Mouse (Mus musculus) embryo, embryonic 11 days (tissue): ENCODE measurements around the gene Zfp128.
"Not testable (repeated sequence)": the region's sequence is repeated elsewhere in the genome, so short reads cannot be mapped to it uniquely, and the experiment has no call there.

Experiments used
- DNase-seq: peaks from one replicate; pipeline ENCODE4 v3.0.0-alpha.2; 2015

Gene Zfp128

GRCm38 (mm10) chr7:12880911-12881660 lies at the start of gene Zfp128:
Gene Zfp128, plus strand, starts transcription at chr7:12881177.
- DNase-seq: peak; percentile 98

DNA sequence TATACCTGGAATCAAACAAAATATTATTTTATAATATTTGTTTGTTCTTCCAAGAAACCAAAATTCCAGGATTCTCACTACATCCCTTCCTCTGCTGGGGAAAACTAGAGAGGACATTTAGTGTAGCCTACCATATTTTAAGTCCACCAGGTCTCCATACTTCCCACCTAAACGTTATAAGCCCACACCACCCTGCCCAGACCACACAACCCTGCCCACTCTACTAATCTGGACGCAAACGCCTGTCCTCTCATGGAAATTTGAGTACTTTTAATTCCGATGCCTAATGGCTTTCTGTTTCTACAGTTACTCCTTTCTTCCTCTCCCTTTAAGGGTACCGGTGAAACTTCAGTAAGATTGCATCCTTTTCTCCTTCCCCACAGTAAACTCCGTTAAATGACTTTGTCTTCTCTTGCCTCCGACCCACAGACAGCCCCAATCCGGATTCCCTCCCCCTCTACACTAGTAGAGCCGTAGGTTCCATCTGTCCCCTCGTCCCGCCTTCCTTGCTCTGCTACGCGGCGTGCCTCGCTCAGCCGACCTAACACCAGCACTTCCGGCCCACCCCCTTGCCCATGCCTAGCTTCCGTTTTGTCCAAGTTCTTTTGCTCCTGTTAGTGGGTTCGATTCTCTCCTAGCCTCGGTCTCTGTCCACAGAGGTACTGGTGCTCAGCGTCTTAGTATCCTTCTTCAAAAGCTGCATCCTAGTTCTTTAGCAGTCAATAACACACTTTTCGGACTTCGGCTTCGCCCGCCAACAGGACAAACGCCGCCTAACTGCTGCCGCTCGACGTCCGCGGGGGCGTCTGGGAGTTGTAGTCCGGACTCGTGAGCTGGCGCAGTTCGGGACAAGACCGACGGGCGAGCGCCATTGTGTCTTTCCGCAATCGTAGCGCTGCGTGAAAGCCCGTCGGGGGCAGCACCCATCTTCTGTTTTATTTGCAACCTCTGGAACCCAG lies 46.5 kb upstream of the Zfp128 start, which contains the start of gene Zfp110:
Zfp110 (plus strand) TSS at position 600 of the 959 bp plus-strand sequence.
- peak; percentile 94 for DNase-seq

DNA sequence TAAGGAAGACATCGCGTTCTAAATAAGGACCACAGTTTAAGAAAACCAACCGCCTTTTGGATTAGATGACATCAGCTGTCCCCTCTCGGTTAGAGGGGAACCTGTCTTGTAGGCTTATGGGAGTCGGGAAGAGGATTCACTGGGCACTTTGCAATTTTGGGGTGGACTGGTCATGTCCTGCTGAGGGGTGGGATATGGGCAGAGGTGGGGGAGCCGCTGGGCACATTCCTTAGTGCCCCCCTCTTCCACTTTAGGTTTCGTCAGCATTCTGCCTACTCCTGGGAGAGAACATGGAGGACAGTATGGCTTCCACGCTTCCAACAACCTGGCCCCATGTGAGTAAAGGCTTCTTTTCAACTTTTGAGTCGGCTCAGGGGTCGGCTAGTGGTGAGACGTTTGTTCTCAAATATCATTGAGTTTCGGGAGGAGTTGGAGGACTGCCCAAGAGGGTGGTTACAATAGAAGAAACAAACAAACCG lies 45.7 kb upstream of the Zfp128 start:
- DNase-seq: no peak

DNA sequence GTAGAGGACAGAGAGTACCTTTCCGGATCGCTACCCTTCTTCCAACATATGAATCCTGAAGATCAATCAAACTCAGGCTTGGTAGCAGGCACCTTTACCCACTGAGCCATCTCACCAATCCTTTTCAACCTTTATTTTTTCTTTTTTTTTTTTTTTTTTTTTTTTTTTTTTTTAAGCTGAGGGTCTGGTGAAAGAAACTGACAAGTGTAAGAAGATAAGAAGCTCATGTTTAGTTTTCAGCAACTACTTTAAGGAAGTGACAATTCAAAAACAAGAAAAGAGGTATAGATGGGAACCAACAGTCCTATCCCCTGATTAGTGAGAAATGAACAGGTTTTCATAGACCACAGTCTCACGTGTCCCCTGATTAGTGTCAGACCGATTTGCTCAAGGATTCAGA lies 45.2 kb upstream of the Zfp128 start:
- DNase-seq: no peak

DNA sequence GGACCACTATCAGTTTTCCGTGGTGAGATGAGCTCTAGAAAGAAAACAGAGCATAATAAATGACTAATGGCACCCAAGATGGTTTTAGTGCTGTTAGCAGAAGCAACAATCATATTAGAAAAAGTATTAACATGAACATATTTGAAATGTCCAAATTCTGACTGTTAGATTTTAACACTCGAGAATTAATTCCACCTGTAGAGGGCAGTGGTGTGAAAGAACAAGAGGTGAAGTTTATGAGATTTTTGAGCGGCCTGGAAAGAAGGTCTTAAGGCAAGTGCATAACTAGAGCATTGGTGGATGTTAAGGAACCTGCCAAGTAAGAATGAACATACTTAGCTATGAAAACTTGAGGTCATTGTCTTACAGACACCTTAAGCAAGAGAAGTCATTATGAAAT lies 6.7 kb upstream of the Zfp128 start:
- peak; percentile 55 for DNase-seq

DNA sequence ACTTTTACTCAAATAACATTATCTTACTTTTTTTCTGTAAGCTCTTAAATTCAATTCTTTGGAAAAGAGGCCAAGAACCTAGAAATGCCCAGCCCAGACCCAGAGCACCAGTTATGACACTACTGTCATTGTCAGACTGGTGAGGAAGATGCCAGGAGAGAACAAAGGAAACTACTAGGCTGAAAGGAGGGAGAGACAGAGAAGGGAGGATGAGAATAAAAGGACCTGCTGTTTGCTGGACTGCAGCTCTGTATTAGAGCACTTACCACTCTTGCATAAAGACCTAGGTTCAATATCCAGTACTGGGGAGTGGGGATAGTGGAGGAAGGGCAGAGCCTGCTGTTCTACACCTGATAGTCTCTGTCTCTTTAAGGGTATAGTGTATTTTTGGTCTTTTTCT lies 941 bp upstream of the Zfp128 start:
- DNase-seq: no peak

- not testable (repeated sequence) for DNase-seq
Measured at GRCm38 (mm10) chr7:12880497-12880896, 480 bp upstream of the Zfp128 start.

- no peak for DNase-seq
Measured at GRCm38 (mm10) chr7:12886563-12887266, 5.7 kb downstream of the Zfp128 start.

DNA sequence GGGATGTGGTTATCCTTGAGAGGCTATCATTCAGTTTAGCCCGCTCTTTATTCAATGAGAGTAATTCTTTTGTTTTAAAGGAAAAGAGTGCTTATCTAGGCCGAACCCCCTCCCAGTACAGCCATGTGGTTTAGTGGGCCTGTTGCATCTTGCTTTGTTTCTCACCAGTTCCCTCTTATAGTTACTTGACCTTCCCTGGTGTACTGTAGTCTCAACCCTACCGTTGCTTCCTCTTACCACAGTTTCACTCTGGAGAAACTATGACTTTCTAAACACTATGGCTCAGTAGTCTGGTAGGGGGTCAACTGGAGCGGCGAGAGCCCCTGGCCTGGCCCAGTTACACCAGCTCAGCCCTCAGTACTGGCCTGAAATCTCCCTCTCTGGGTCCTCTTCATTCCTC lies 6.6 kb downstream of the Zfp128 start:
- no peak for DNase-seq

DNA sequence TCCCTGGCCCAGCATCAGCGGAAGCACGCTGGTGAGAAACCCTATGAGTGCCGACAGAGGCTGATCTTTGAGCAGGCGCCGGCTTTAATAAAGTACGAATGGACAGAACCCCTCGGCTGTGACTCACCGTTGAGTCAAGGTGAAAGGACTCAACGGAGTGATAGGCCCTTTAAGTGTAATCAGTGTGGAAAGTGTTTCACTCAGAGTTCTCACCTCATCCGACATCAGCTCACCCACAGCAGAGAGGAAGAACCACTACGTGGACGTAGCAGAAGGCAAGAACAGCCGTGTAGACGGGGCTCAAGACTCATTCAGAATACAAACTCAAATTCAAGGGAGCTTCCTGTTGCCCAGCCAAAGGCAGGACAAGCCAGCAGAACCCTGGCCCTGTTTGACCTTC lies 10.0 kb downstream of the Zfp128 start:
- no peak for DNase-seq

DNA sequence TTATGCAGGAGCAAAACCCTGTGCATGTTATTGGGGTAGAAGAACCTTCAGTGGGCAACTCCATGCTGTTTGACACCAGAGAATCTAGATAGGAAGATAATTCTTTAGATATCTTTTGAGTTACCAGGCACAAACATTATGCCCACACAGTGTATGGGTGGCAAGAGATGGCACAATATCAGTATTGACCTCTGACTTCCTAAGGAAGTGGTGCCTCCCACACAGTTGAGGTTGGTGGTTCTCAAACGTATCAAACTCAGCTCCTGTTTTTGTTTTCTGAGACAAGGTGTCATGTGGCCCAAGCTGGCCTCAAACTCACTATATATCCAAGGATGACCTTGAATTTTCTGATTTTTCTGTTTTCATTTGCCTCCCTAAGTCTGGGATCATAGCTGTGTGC lies 10.4 kb downstream of the Zfp128 start:
- DNase-seq: no peak

- DNase-seq: peak; percentile 96
Measured at GRCm38 (mm10) chr7:12897655-12898410, 16.9 kb downstream of the Zfp128 start, which contains the start of gene Zscan22. Gene Zscan22, plus strand, starts transcription at chr7:12897815.

- DNase-seq: no peak
Measured at GRCm38 (mm10) chr7:12901517-12901916, 20.5 kb downstream of the Zfp128 start.

GRCm38 (mm10) chr7:12903623-12904022 lies 22.6 kb downstream of the Zfp128 start:
- DNase-seq: no peak

GRCm38 (mm10) chr7:12905146-12905545 lies 24.2 kb downstream of the Zfp128 start:
- DNase-seq: no peak

DNA sequence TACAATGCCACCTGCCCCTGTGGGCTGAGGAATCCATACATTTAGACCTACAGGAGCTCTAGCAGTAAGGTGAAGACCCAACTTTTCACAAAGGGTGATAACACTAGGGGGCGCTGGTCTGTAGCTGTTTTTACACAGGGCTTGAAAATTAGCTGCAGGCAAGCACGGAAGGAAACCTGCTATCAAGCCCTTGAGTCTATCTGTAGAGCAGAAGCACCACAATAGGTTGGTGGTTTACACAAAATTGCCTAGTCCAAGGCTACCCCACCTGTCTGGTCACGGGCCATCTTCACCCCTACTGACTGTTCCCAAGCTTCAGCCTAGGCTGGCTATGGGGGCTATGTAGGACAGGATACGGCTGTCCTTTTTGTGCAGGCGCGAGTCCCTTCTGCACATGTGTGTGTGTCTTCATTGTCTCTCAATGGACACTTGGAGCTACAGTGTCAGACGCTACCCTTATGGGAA lies 28.6 kb downstream of the Zfp128 start:
- peak; percentile 83 for DNase-seq

GRCm38 (mm10) chr7:12910181-12910668 lies 29.2 kb downstream of the Zfp128 start:
- DNase-seq: peak; percentile 76

DNA sequence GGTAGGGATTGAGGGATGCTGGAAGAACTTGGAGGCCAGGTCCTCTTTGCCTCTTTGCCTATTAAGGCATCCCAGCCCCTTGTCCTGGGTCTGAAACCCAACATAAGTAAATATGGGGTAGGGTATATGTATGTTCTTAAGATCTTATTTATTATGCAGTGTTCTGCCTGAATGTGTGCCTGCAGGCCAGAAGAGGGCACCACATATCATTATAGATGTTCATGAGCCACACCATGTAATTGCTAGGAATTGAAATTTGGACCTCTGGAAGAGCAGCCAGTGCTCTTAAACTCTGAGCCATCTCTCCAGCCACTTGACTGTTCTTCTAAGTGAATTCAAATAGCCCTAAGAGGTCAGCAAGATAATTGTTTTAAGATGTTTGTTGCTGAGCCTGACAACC lies 32.6 kb downstream of the Zfp128 start:
- peak; percentile 30 for DNase-seq

GRCm38 (mm10) chr7:12920495-12920894 lies 39.5 kb downstream of the Zfp128 start:
- not testable (repeated sequence) for DNase-seq

- DNase-seq: no peak
Measured at GRCm38 (mm10) chr7:12921318-12921704, 40.3 kb downstream of the Zfp128 start.

DNA sequence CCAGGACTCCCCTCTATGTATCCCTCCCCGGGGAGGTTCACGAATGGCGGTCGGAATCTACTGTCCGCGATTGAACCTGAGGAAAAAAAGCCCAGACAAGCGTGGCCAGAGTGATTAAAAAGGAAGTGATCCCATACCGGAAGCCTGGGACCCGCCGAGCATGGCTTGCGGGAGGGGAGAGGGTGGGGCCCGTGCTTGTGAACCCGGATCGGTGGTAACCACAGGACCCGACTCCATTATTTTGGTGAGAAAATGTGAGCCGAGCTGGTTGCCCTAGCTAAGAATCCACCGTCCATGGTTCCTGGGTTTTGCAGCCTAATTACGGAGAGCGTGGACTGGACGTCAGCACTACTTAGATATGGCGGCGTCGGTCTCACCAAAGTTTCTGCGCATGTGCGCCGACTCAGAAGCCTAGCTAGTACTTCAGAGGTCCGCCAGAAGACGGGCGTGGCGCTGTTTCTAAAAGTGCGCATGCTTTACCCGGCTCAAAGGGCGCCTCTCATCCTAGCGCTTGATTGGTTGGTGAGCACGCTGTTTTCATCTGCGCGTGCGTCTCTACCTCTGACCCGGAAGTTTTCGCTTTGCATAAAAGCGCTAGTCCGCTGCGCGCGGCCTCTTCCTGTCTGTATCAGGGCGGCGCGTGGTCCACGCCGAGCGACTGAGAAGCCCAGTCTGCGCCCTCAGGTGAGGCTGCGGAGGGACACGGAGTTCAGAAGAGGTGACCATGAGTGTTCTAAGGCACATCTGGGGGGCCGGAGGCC lies 40.9 kb downstream of the Zfp128 start, which contains the start of gene Rps5:
Rps5 (plus strand) TSS at position 586 of the 761 bp plus-strand sequence.
- peak; percentile 99 for DNase-seq
